Mouse (Mus musculus) midbrain, embryonic 10.5 days (tissue): ENCODE results near the gene Tada3. TPM values are rescaled to one million over a fixed set of nuclear protein-coding genes. Genes with fewer than 3 reads are reported as not detected.

Experiments used
- DNase-seq: peaks from one replicate; pipeline ENCODE4 v3.0.0-alpha.2; 2017; ENCODE audit warnings: low spot score
- H3K27ac ChIP-seq: fragments of 300-500 bp; sonication (generic); replicated peaks from 2 replicates; pipeline ENCODE4 v1.5.1; 2016; ENCODE audit warnings: mild to moderate bottlenecking
- H3K27me3 ChIP-seq: fragments of 300-500 bp; sonication (generic); 2 replicates; pipeline ENCODE4 v1.6.1; 2016; ENCODE audit warnings: low read depth, mild to moderate bottlenecking; ENCODE audit not compliant: poor library complexity, severe bottlenecking
- H3K36me3 ChIP-seq: fragments of 300-500 bp; sonication (generic); 2 replicates; pipeline ENCODE4 v1.6.1; 2016; ENCODE audit warnings: mild to moderate bottlenecking, moderate library complexity
- H3K4me1 ChIP-seq: fragments of 300-500 bp; sonication (generic); 2 replicates; pipeline ENCODE4 v1.6.1; 2016
- H3K4me3 ChIP-seq: fragments of 300-500 bp; sonication (generic); 2 replicates; pipeline ENCODE4 v1.5.1; 2016; ENCODE audit warnings: mild to moderate bottlenecking, moderate library complexity
- H3K9me3 ChIP-seq: fragments of 300-500 bp; sonication (generic); replicated peaks from 2 replicates; pipeline ENCODE4 v1.6.1; 2016; ENCODE audit warnings: mild to moderate bottlenecking
- WGBS: fragments of 180-500 bp; shearing (Covaris S2); methylation state at CpG from one replicate; pipeline ENCODE4 v1.1.7; 2016; 5-methylcytosine and 5-hydroxymethylcytosine counted together
- polyA plus RNA-seq: library from polyadenylated mRNA; unstranded; fragments of >200 nt; fragmentation: Nextera tagmentation; extraction: Ambion mirVana; gene quantifications from 2 replicates; pipeline ENCODE4 v1.2.1, GENCODE M21; 2016

The Tada3 gene
- 59.2 and 62.9 TPM in 2 replicates for polyA plus RNA-seq

GRCm38 (mm10) chr6:113377496-113378385 is at the start of gene Tada3, which contains the start of gene Arpc4:
TSS of gene Tada3 (minus strand) at chr6:113377883.
TSS of gene Arpc4 (plus strand) at chr6:113378115.
- peak; percentile 94 for DNase-seq
- Histone ChIP-seq H3K36me3 (peaks cover 61% of the 10 kb centered on the region), H3K27ac (peak within 1 kb of the TSS; percentile 97), H3K4me3 (peak within 1 kb of the TSS; percentile 90), H3K9me3 (no peaks in the 10 kb centered on the region), H3K27me3 (no peaks in the 10 kb centered on the region), H3K4me1 (peaks cover 28% of the 10 kb centered on the region)
- WGBS = under 1% methylated on average over 61 of the region's 61 CpGs

GRCm38 (mm10) chr6:113427397-113427796 is 49.7 kb upstream of the Tada3 start:
- peak; percentile 52 for DNase-seq
- no peak overlapping the region for H3K4me3 ChIP-seq
- H3K27ac ChIP-seq = no peak overlapping the region
- 64% methylated on average over 3 of the region's 3 CpGs for WGBS
- H3K4me1 ChIP-seq = no peaks in the 10 kb centered on the region
- peaks cover 3% of the 10 kb centered on the region; the same call in 1 of the 2 replicates for H3K9me3 ChIP-seq
- H3K36me3 ChIP-seq = no peaks in the 10 kb centered on the region
- no peaks in the 10 kb centered on the region for H3K27me3 ChIP-seq

- peaks cover 3% of the 10 kb centered on the region; the same call in 1 of the 2 replicates for H3K9me3 ChIP-seq
- no peaks in the 10 kb centered on the region for H3K36me3 ChIP-seq
- no peaks in the 10 kb centered on the region for H3K4me1 ChIP-seq
- WGBS = 93% methylated on average over 4 of the region's 4 CpGs
- DNase-seq = no peak
- no peak overlapping the region for H3K4me3 ChIP-seq
- H3K27ac ChIP-seq = no peak overlapping the region
- H3K27me3 ChIP-seq = no peaks in the 10 kb centered on the region
These were observed 49.0 kb upstream of the Tada3 start for GRCm38 (mm10) chr6:113426696-113427095.

- WGBS = 89% methylated on average over 7 of the region's 7 CpGs
- no peaks in the 10 kb centered on the region for H3K36me3 ChIP-seq
- no peak for DNase-seq
- peaks cover 3% of the 10 kb centered on the region; the same call in 1 of the 2 replicates for H3K9me3 ChIP-seq
- H3K27ac ChIP-seq = no peak overlapping the region
- no peaks in the 10 kb centered on the region for H3K27me3 ChIP-seq
- no peak overlapping the region for H3K4me3 ChIP-seq
- H3K4me1 ChIP-seq = peaks cover 5% of the 10 kb centered on the region
These were observed 46.5 kb upstream of the Tada3 start for GRCm38 (mm10) chr6:113424187-113424586.

GRCm38 (mm10) chr6:113423000-113423399 is 45.3 kb upstream of the Tada3 start:
- Histone ChIP-seq H3K9me3 (peaks cover 3% of the 10 kb centered on the region; the same call in 1 of the 2 replicates), H3K4me1 (peaks cover 15% of the 10 kb centered on the region), H3K27ac (no peak overlapping the region), H3K36me3 (no peaks in the 10 kb centered on the region), H3K4me3 (no peak overlapping the region), H3K27me3 (no peaks in the 10 kb centered on the region)
- no peak for DNase-seq
- WGBS = 83% methylated on average over 4 of the region's 4 CpGs

GRCm38 (mm10) chr6:113419199-113419587 is 41.5 kb upstream of the Tada3 start, which contains the start of gene Rpusd3:
TSS of gene Rpusd3 (minus strand) at chr6:113419340.
- Histone ChIP-seq H3K4me1 (peaks cover 24% of the 10 kb centered on the region), H3K27ac (peak within 1 kb of the TSS; percentile 82)
- under 1% methylated on average over 25 of the region's 25 CpGs for WGBS

GRCm38 (mm10) chr6:113418441-113419198 is 40.9 kb upstream of the Tada3 start:
- no peaks in the 10 kb centered on the region for H3K27me3 ChIP-seq
- no peaks in the 10 kb centered on the region for H3K9me3 ChIP-seq
- peak overlapping the region; percentile 69 for H3K4me3 ChIP-seq
- DNase-seq = no peak
- peaks cover 36% of the 10 kb centered on the region for H3K36me3 ChIP-seq
- H3K27ac ChIP-seq = peak overlapping the region; percentile 82
- WGBS = 18% methylated on average over 16 of the region's 16 CpGs
- peaks cover 24% of the 10 kb centered on the region for H3K4me1 ChIP-seq

More at GRCm38 (mm10) chr6:113419199-113419587, 41.5 kb upstream of the Tada3 start, which contains the start of gene Rpusd3:
- Histone ChIP-seq H3K27me3 (no peaks in the 10 kb centered on the region), H3K36me3 (peaks cover 30% of the 10 kb centered on the region), H3K9me3 (no peaks in the 10 kb centered on the region), H3K4me3 (peak within 1 kb of the TSS; percentile 69)
- peak; percentile 96 for DNase-seq

- Histone ChIP-seq H3K4me1 (peaks cover 24% of the 10 kb centered on the region), H3K4me3 (no peak overlapping the region), H3K36me3 (peaks cover 47% of the 10 kb centered on the region), H3K27me3 (no peaks in the 10 kb centered on the region), H3K27ac (no peak overlapping the region), H3K9me3 (no peaks in the 10 kb centered on the region)
- no peak for DNase-seq
- WGBS = 96% methylated on average over 5 of the region's 5 CpGs
These were observed 38.7 kb upstream of the Tada3 start for GRCm38 (mm10) chr6:113416416-113416815.

- no peak overlapping the region for H3K27ac ChIP-seq
- H3K4me1 ChIP-seq = no peaks in the 10 kb centered on the region
- peaks cover 47% of the 10 kb centered on the region for H3K36me3 ChIP-seq
- WGBS = 78% methylated on average over 1 of the region's 1 CpGs
- no peak overlapping the region for H3K4me3 ChIP-seq
- no peaks in the 10 kb centered on the region for H3K27me3 ChIP-seq
- H3K9me3 ChIP-seq = no peaks in the 10 kb centered on the region
- no peak for DNase-seq
These were observed 32.3 kb upstream of the Tada3 start for GRCm38 (mm10) chr6:113410001-113410400.

- DNase-seq = no peak
- no peak overlapping the region for H3K4me3 ChIP-seq
- H3K4me1 ChIP-seq = no peaks in the 10 kb centered on the region; the same call in 1 of the 2 replicates
- peaks cover 22% of the 10 kb centered on the region for H3K36me3 ChIP-seq
- 78% methylated on average over 9 of the region's 9 CpGs for WGBS
- H3K27me3 ChIP-seq = no peaks in the 10 kb centered on the region
- no peaks in the 10 kb centered on the region for H3K9me3 ChIP-seq
- no peak overlapping the region for H3K27ac ChIP-seq
These were observed 29.0 kb upstream of the Tada3 start for GRCm38 (mm10) chr6:113406683-113407082.

GRCm38 (mm10) chr6:113405483-113405882 is 27.8 kb upstream of the Tada3 start:
- Histone ChIP-seq H3K4me1 (no peaks in the 10 kb centered on the region; the same call in 1 of the 2 replicates), H3K27me3 (no peaks in the 10 kb centered on the region), H3K36me3 (peaks cover 29% of the 10 kb centered on the region), H3K9me3 (no peaks in the 10 kb centered on the region), H3K4me3 (no peak overlapping the region), H3K27ac (no peak overlapping the region)
- no peak for DNase-seq
- 89% methylated on average over 6 of the region's 6 CpGs for WGBS

- peaks cover 32% of the 10 kb centered on the region for H3K36me3 ChIP-seq
- H3K9me3 ChIP-seq = no peaks in the 10 kb centered on the region
- H3K27me3 ChIP-seq = no peaks in the 10 kb centered on the region
- H3K27ac ChIP-seq = 0 out of 2 replicates have a peak overlapping the region, but pooled peaks have one; percentile 28
- WGBS = 77% methylated on average over 12 of the region's 12 CpGs
- no peak for DNase-seq
- no peaks in the 10 kb centered on the region; the same call in 1 of the 2 replicates for H3K4me1 ChIP-seq
- H3K4me3 ChIP-seq = no peak overlapping the region
These were observed 27.2 kb upstream of the Tada3 start for GRCm38 (mm10) chr6:113404649-113405448.
